22 mouse cellular contexts compared by ENCODE assay signal in the genomic region with DNA sequence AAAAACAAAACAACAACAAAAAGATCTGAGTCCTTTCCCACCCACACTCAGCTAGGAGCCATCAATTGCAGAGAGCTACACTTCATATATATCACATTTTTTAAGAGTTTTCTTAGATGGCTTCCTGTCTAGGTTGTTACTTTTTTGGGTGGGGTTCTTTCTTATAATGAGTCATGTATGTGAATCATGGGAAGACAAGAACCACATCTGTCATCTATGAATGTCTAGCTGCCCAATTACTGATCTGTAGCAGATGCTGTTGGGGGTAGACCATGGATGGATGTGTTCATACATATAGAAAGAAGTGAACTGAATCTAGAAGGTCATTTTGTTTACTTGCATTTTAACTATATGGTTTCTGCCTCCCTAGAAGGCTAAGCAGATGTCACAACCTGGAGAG.
DNase-seq lines count a peak whose midpoint lies in the region; ATAC-seq lines count a peak whose summit lies in the region.
"Had no signal": no experiment of that assay in that cellular context is flagged by ENCODE, and none has a peak within 500 bp of the region (broad histone marks: within the 10 kb centered on the region; RNA-seq: fewer than 3 reads in every experiment).

No protein-coding gene starts in this region.

- H3K9ac ChIP-seq in forebrain, embryonic 13.5 days, result no peak overlapping the region
- H3K9ac ChIP-seq: embryonic facial prominence, embryonic 13.5 days; embryonic facial prominence, embryonic 15.5 days had no signal

- H3K4me2 ChIP-seq in forebrain, embryonic 13.5 days, result no peak overlapping the region
- H3K4me2 ChIP-seq: embryonic facial prominence, embryonic 13.5 days; embryonic facial prominence, embryonic 15.5 days had no signal

- peak; percentile 39 for ATAC-seq in CD4-positive, CD25-positive, alpha-beta regulatory T cell, adult 4 months
- ATAC-seq in forebrain, embryonic 13.5 days, result no peak
- ATAC-seq: forebrain, embryonic 14.5 days; forebrain, embryonic 16.5 days had no signal

- no peak overlapping the region for H3K27ac ChIP-seq in forebrain, embryonic 13.5 days
- H3K27ac ChIP-seq: embryonic facial prominence, embryonic 13.5 days; embryonic facial prominence, embryonic 15.5 days; forebrain, embryonic 10.5 days had no signal

- H3K9me3 ChIP-seq in forebrain, embryonic 13.5 days (replicated peaks), result no peaks in the 10 kb centered on the region
- H3K9me3 ChIP-seq: embryonic facial prominence, embryonic 13.5 days; embryonic facial prominence, embryonic 15.5 days; forebrain, embryonic 10.5 days had no signal

- DNase-seq in 3T3-L1 (ENCODE audit: low read depth, low spot score), result peak; percentile 47
- peak; percentile 39 for DNase-seq in CD4-positive helper T cell, adult 2 months (ENCODE audit: low read depth, low spot score)
- peak; percentile 70 for DNase-seq in induced T-regulatory cell, adult 2 months (ENCODE audit: low read depth)
- no peak for DNase-seq in heart, postnatal 14 days
- no peak for DNase-seq in kidney, adult 18-20 months
- DNase-seq: adrenal gland, adult 8-10 months; adrenal gland, postnatal 25 days; cerebellum, adult 11 months; cerebellum, adult 18-20 months; cerebellum, adult 8-10 months; cerebellum, adult 9-11 months; cerebellum, postnatal 14 days; cerebellum, postnatal 36 days; embryo, embryonic 11 days had no signal

- H3K4me1 ChIP-seq in forebrain, embryonic 13.5 days, result peaks cover 7% of the 10 kb centered on the region; the same call in 1 of the 2 replicates
- H3K4me1 ChIP-seq: embryonic facial prominence, embryonic 15.5 days had no signal

- H3K4me3 ChIP-seq in forebrain, embryonic 13.5 days, result no peak overlapping the region
- H3K4me3 ChIP-seq: embryonic facial prominence, embryonic 13.5 days; embryonic facial prominence, embryonic 15.5 days; erythroblast, embryonic 14.5 days; forebrain, embryonic 10.5 days had no signal

- H3K27me3 ChIP-seq in forebrain, embryonic 13.5 days, result no peaks in the 10 kb centered on the region
- H3K27me3 ChIP-seq: embryonic facial prominence, embryonic 13.5 days; embryonic facial prominence, embryonic 15.5 days had no signal

- intact Hi-C loops in heart, postnatal 14 days (cut with DNase I), result no loop called here

- H3K36me3 ChIP-seq in forebrain, embryonic 13.5 days (ENCODE audit: poor library complexity, severe bottlenecking), result no peaks in the 10 kb centered on the region
- H3K36me3 ChIP-seq: embryonic facial prominence, embryonic 13.5 days; embryonic facial prominence, embryonic 15.5 days; forebrain, embryonic 10.5 days had no signal

Comparison
In these comparisons a context has a peak if more than half of its experiments do, and no peak if none do; other contexts are left out.
1. DNase-seq: peak in 3T3-L1 (single experiment), CD4-positive helper T cell, adult 2 months (single experiment) and induced T-regulatory cell, adult 2 months (single experiment); none in heart, postnatal 14 days (0 of 2) and kidney, adult 18-20 months (single experiment).